Mouse (Mus musculus) forebrain, embryonic 15.5 days (tissue): ENCODE measurements around the gene Urad. TPM values are rescaled to one million over a fixed set of nuclear protein-coding genes. Genes with fewer than 3 reads are reported as not detected.
A peak's percentile ranks its signal among the peaks of the same experiment; 100 is the strongest.

ENCODE experiments used
- ATAC-seq: fragments of 200-750 bp; cut with Nextera tagmentation; replicated peaks from 2 replicates; pipeline ENCODE4 v1.8.0; 2017; ENCODE audit warnings: mild to moderate bottlenecking, moderate TSS enrichment, moderate library complexity
- H3K27ac ChIP-seq: fragments of 300-500 bp; sonication (generic); replicated peaks from 2 replicates; pipeline ENCODE4 v1.5.1; 2015; ENCODE audit warnings: mild to moderate bottlenecking, inconsistent platforms
- H3K27me3 ChIP-seq: fragments of 300-500 bp; sonication (generic); 2 replicates; pipeline ENCODE4 v1.6.1; 2015; ENCODE audit warnings: inconsistent platforms
- H3K36me3 ChIP-seq: fragments of 300-500 bp; sonication (generic); 2 replicates; pipeline ENCODE4 v1.6.1; 2015; ENCODE audit warnings: mild to moderate bottlenecking, inconsistent platforms
- H3K4me1 ChIP-seq: fragments of 300-500 bp; sonication (generic); 2 replicates; pipeline ENCODE4 v1.6.1; 2015; ENCODE audit warnings: inconsistent platforms
- H3K4me2 ChIP-seq: fragments of 300-500 bp; sonication (generic); replicated peaks from 2 replicates; pipeline ENCODE4 v1.6.1; 2015; ENCODE audit warnings: mild to moderate bottlenecking, inconsistent platforms
- H3K4me3 ChIP-seq: fragments of 300-500 bp; sonication (generic); 2 replicates; pipeline ENCODE4 v1.5.1; 2015; ENCODE audit warnings: mild to moderate bottlenecking, inconsistent platforms
- H3K9ac ChIP-seq: fragments of 300-500 bp; sonication (generic); replicated peaks from 2 replicates; pipeline ENCODE4 v1.6.1; 2015; ENCODE audit warnings: mild to moderate bottlenecking, inconsistent platforms
- H3K9me3 ChIP-seq: fragments of 300-500 bp; sonication (generic); 2 replicates; pipeline ENCODE4 v1.6.1; 2016; ENCODE audit warnings: inconsistent platforms
- WGBS: fragments of 180-500 bp; shearing (Covaris S2); methylation state at CpG from one replicate; pipeline ENCODE4 v1.1.7; 2015; ENCODE audit warnings: mixed read lengths; 5-methylcytosine and 5-hydroxymethylcytosine counted together
- polyA plus RNA-seq: library from polyadenylated mRNA; unstranded; fragments of >200 nt; fragmentation: Nextera tagmentation; extraction: Ambion mirVana; gene quantifications from 2 replicates; pipeline ENCODE4 v1.2.1, GENCODE M21; 2015

Urad gene
- polyA plus RNA-seq, 1 experiment from 2014 or later: not detected

- peaks cover 99% of the 10 kb centered on the region for H3K27me3 ChIP-seq
- peaks cover 17% of the 10 kb centered on the region for H3K4me1 ChIP-seq
- H3K27ac ChIP-seq: no peak overlapping the region
- H3K4me3 ChIP-seq: no peak overlapping the region
- no peak overlapping the region for H3K4me2 ChIP-seq
- WGBS: under 1% methylated on average over 54 of the region's 54 CpGs
- H3K36me3 ChIP-seq: no peaks in the 10 kb centered on the region
- no peaks in the 10 kb centered on the region for H3K9me3 ChIP-seq
- no peak for ATAC-seq
- no peak overlapping the region for H3K9ac ChIP-seq
Measured at GRCm38 (mm10) chr5:147304276-147305155, 17.7 kb downstream of the Urad start.

- H3K4me2 ChIP-seq: no peak overlapping the region
- 4% methylated on average over 13 of the region's 13 CpGs for WGBS
- peaks cover 98% of the 10 kb centered on the region for H3K27me3 ChIP-seq
- no peak for ATAC-seq
- H3K9ac ChIP-seq: no peak overlapping the region
- H3K36me3 ChIP-seq: no peaks in the 10 kb centered on the region
- H3K9me3 ChIP-seq: no peaks in the 10 kb centered on the region
- no peak overlapping the region for H3K4me3 ChIP-seq
- peaks cover 17% of the 10 kb centered on the region for H3K4me1 ChIP-seq
- H3K27ac ChIP-seq: no peak overlapping the region
Measured at GRCm38 (mm10) chr5:147302746-147303400, 19.4 kb downstream of the Urad start.

GRCm38 (mm10) chr5:147302141-147302540 is 20.1 kb downstream of the Urad start:
- H3K36me3 ChIP-seq: no peaks in the 10 kb centered on the region
- no peaks in the 10 kb centered on the region for H3K9me3 ChIP-seq
- peaks cover 17% of the 10 kb centered on the region for H3K4me1 ChIP-seq
- peaks cover 98% of the 10 kb centered on the region for H3K27me3 ChIP-seq
- H3K4me3 ChIP-seq: no peak overlapping the region
- H3K4me2 ChIP-seq: no peak overlapping the region
- no peak for ATAC-seq
- WGBS: 1% methylated on average over 8 of the region's 8 CpGs
- H3K27ac ChIP-seq: no peak overlapping the region
- no peak overlapping the region for H3K9ac ChIP-seq

- no peak overlapping the region for H3K4me2 ChIP-seq
- no peak overlapping the region for H3K4me3 ChIP-seq
- peaks cover 98% of the 10 kb centered on the region for H3K27me3 ChIP-seq
- no peak overlapping the region for H3K9ac ChIP-seq
- H3K36me3 ChIP-seq: no peaks in the 10 kb centered on the region
- no peak overlapping the region for H3K27ac ChIP-seq
- under 1% methylated on average over 10 of the region's 10 CpGs for WGBS
- peaks cover 17% of the 10 kb centered on the region for H3K4me1 ChIP-seq
- H3K9me3 ChIP-seq: no peaks in the 10 kb centered on the region
- no peak for ATAC-seq
Measured at GRCm38 (mm10) chr5:147301781-147302070, 20.5 kb downstream of the Urad start.

- Histone ChIP-seq H3K27me3 (peaks cover 96% of the 10 kb centered on the region), H3K36me3 (no peaks in the 10 kb centered on the region), H3K9ac (no peak overlapping the region), H3K9me3 (no peaks in the 10 kb centered on the region), H3K27ac (no peak overlapping the region), H3K4me3 (no peak overlapping the region), H3K4me2 (no peak overlapping the region), H3K4me1 (peaks cover 12% of the 10 kb centered on the region)
- under 1% methylated on average over 21 of the region's 21 CpGs for WGBS
- ATAC-seq: no peak
Measured at GRCm38 (mm10) chr5:147300917-147301780, 21.1 kb downstream of the Urad start.

GRCm38 (mm10) chr5:147300001-147300363 is 22.3 kb downstream of the Urad start:
- no peak overlapping the region for H3K4me2 ChIP-seq
- H3K4me3 ChIP-seq: no peak overlapping the region
- H3K4me1 ChIP-seq: peaks cover 9% of the 10 kb centered on the region
- no peak overlapping the region for H3K9ac ChIP-seq
- no peaks in the 10 kb centered on the region for H3K9me3 ChIP-seq
- ATAC-seq: no peak
- 0% methylated on average over 4 of the region's 4 CpGs for WGBS
- no peaks in the 10 kb centered on the region for H3K36me3 ChIP-seq
- H3K27me3 ChIP-seq: peaks cover 94% of the 10 kb centered on the region
- no peak overlapping the region for H3K27ac ChIP-seq

GRCm38 (mm10) chr5:147299255-147300000 is 22.8 kb downstream of the Urad start:
- under 1% methylated on average over 41 of the region's 41 CpGs for WGBS
- Histone ChIP-seq H3K9me3 (no peaks in the 10 kb centered on the region), H3K27me3 (peaks cover 94% of the 10 kb centered on the region), H3K4me3 (no peak overlapping the region), H3K27ac (no peak overlapping the region), H3K36me3 (no peaks in the 10 kb centered on the region), H3K9ac (no peak overlapping the region), H3K4me2 (no peak overlapping the region), H3K4me1 (peaks cover 3% of the 10 kb centered on the region)
- no peak for ATAC-seq

GRCm38 (mm10) chr5:147297249-147297648 is 25.0 kb downstream of the Urad start:
- 0 out of 2 replicates have a peak, but pooled peaks cover 2% of the 10 kb centered on the region for H3K4me1 ChIP-seq
- H3K9me3 ChIP-seq: no peaks in the 10 kb centered on the region
- H3K36me3 ChIP-seq: no peaks in the 10 kb centered on the region
- no peak for ATAC-seq
- 67% methylated on average over 5 of the region's 5 CpGs for WGBS
- H3K4me3 ChIP-seq: no peak overlapping the region
- H3K9ac ChIP-seq: no peak overlapping the region
- H3K4me2 ChIP-seq: no peak overlapping the region
- no peak overlapping the region for H3K27ac ChIP-seq
- H3K27me3 ChIP-seq: peaks cover 94% of the 10 kb centered on the region

GRCm38 (mm10) chr5:147294121-147294520 is 28.1 kb downstream of the Urad start:
- Histone ChIP-seq H3K4me2 (no peak overlapping the region), H3K4me1 (0 out of 2 replicates have a peak, but pooled peaks cover 2% of the 10 kb centered on the region), H3K9ac (no peak overlapping the region), H3K27ac (no peak overlapping the region), H3K27me3 (peaks cover 80% of the 10 kb centered on the region), H3K36me3 (no peaks in the 10 kb centered on the region), H3K4me3 (no peak overlapping the region), H3K9me3 (no peaks in the 10 kb centered on the region)
- ATAC-seq: no peak
- 14% methylated on average over 20 of the region's 20 CpGs for WGBS

- H3K36me3 ChIP-seq: no peaks in the 10 kb centered on the region
- WGBS: 22% methylated on average over 18 of the region's 18 CpGs
Measured at GRCm38 (mm10) chr5:147293127-147293910, 28.9 kb downstream of the Urad start.

More at GRCm38 (mm10) chr5:147293127-147293910, 28.9 kb downstream of the Urad start:
- peak; percentile 51 for ATAC-seq
- Histone ChIP-seq H3K27me3 (peaks cover 73% of the 10 kb centered on the region), H3K9ac (no peak overlapping the region), H3K4me2 (no peak overlapping the region), H3K9me3 (no peaks in the 10 kb centered on the region), H3K27ac (no peak overlapping the region), H3K4me3 (no peak overlapping the region), H3K4me1 (0 out of 2 replicates have a peak, but pooled peaks cover 2% of the 10 kb centered on the region)
